Mouse (Mus musculus) 3134 (cell line): ENCODE measurements around the gene Nfib.

Source experiments
- DNase-seq: peaks from one replicate; pipeline ENCODE4 v3.0.0-alpha.2; 2011; ENCODE audit warnings: low spot score; ENCODE audit not compliant: insufficient read length; ENCODE audit errors: extremely low read depth

Gene Nfib

GRCm38 (mm10) chr4:82543398-82543740 is 162.2 kb downstream of the Nfib start:
- DNase-seq, result no peak

- no peak for DNase-seq
These were observed 162.7 kb downstream of the Nfib start for GRCm38 (mm10) chr4:82542656-82543397.

GRCm38 (mm10) chr4:82541894-82542510 is 163.5 kb downstream of the Nfib start:
- peak; percentile 55 for DNase-seq

- DNase-seq, result no peak
These were observed 165.0 kb downstream of the Nfib start for GRCm38 (mm10) chr4:82540466-82540990.

- no peak for DNase-seq
These were observed 165.5 kb downstream of the Nfib start for GRCm38 (mm10) chr4:82540048-82540410.

- no peak for DNase-seq
These were observed 166.0 kb downstream of the Nfib start for GRCm38 (mm10) chr4:82539406-82540047.

GRCm38 (mm10) chr4:82538815-82539214 is 166.7 kb downstream of the Nfib start:
- DNase-seq, result no peak

GRCm38 (mm10) chr4:82538069-82538811 is 167.3 kb downstream of the Nfib start:
- no peak for DNase-seq

GRCm38 (mm10) chr4:82537279-82537967 is 168.1 kb downstream of the Nfib start:
- DNase-seq, result no peak

- DNase-seq, result no peak
These were observed 168.9 kb downstream of the Nfib start for GRCm38 (mm10) chr4:82536435-82537278.

- no peak for DNase-seq
These were observed 169.7 kb downstream of the Nfib start for GRCm38 (mm10) chr4:82535606-82536434.

GRCm38 (mm10) chr4:82533231-82533630 is 172.3 kb downstream of the Nfib start:
- no peak for DNase-seq

GRCm38 (mm10) chr4:82532443-82533191 is 172.9 kb downstream of the Nfib start:
- no peak for DNase-seq

GRCm38 (mm10) chr4:82531977-82532376 is 173.6 kb downstream of the Nfib start:
- DNase-seq, result no peak

GRCm38 (mm10) chr4:82530875-82531353 is 174.6 kb downstream of the Nfib start:
- no peak for DNase-seq

- no peak for DNase-seq
These were observed 176.6 kb downstream of the Nfib start for GRCm38 (mm10) chr4:82528978-82529377.

- DNase-seq, result no peak
These were observed 185.6 kb downstream of the Nfib start for GRCm38 (mm10) chr4:82519935-82520334.

- no peak for DNase-seq
These were observed 187.4 kb downstream of the Nfib start for GRCm38 (mm10) chr4:82518132-82518531.
